Mouse (Mus musculus) small intestine, adult 2 months (tissue): ENCODE data around the gene Cd24a. TPM values are rescaled to one million over a fixed set of nuclear protein-coding genes. Genes with fewer than 3 reads are reported as not detected.

Experiments used
- H3K27ac ChIP-seq: fragments of 200-500 bp; 2 replicates; pipeline ENCODE4 v1.5.1; 2012; ENCODE audit warnings: low read depth, low read length, control low read depth, inconsistent platforms; ENCODE audit not compliant: insufficient read depth
- H3K27me3 ChIP-seq: fragments of 200-500 bp; 2 replicates; pipeline ENCODE4 v1.6.1; 2012; ENCODE audit warnings: mild to moderate bottlenecking, moderate library complexity, low read length, inconsistent platforms; ENCODE audit not compliant: control insufficient read depth, insufficient read depth
- H3K36me3 ChIP-seq: fragments of 200-500 bp; 2 replicates; pipeline ENCODE4 v1.6.1; 2012; ENCODE audit warnings: mild to moderate bottlenecking, low read length, control low read depth, inconsistent platforms; ENCODE audit not compliant: control insufficient read depth, insufficient read depth
- H3K4me1 ChIP-seq: fragments of 200-500 bp; 2 replicates; pipeline ENCODE4 v1.6.1; 2012; ENCODE audit warnings: low read length, inconsistent platforms, mixed read lengths; ENCODE audit not compliant: control insufficient read depth, insufficient read depth, insufficient read length
- H3K4me3 ChIP-seq: fragments of 200-500 bp; 2 replicates; pipeline ENCODE4 v1.5.1; 2012; ENCODE audit warnings: low read depth, mild to moderate bottlenecking, control low read depth, inconsistent platforms, low read length, moderate library complexity
- CTCF ChIP-seq: fragments of 200-500 bp; IDR thresholded peaks from 2 replicates; pipeline ENCODE4 v1.5.1; 2012; ENCODE audit warnings: low read depth, mild to moderate bottlenecking, control low read depth, inconsistent platforms, low read length, moderate library complexity, mixed read lengths; ENCODE audit not compliant: insufficient replicate concordance, insufficient read length; ENCODE audit errors: extremely low read depth
- POLR2A ChIP-seq: fragments of 200-500 bp; IDR thresholded peaks from 2 replicates; pipeline ENCODE4 v1.6.1; 2012; ENCODE audit warnings: low read depth, mild to moderate bottlenecking, control low read depth, inconsistent platforms, low read length, moderate library complexity
- WGBS: fragments of 180-500 bp; shearing (Covaris S2); methylation state at CpG from one replicate; pipeline ENCODE4 v1.1.7; 2018; 5-methylcytosine and 5-hydroxymethylcytosine counted together
- polyA plus RNA-seq: library from polyadenylated mRNA; depleted of rRNA; stranded (reverse); fragments of >200 nt; gene quantifications from 2 replicates; pipeline ENCODE4 v1.2.3, GENCODE M21; 2012

Cd24a gene
- polyA plus RNA-seq, 1 experiment: 147 TPM

DNA sequence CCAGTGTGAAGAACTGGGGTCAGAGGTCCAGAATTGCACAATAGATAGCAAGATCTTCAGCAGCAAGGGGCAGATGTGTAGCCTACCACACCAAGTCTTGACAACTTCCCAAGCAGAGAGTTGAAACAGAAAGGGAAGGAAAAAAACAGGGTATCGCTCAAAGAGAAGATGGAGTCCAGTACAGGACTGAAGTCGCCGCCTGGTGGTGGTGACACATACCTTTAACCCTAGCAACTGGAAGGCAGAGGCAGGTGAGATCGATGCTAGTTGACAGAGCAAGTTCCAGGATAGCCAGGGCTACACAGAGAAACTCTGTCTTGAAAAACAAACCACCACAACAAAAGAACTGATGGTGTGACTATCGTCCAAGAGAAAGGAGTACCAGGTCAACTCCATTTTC lies 28.7 kb upstream of the Cd24a start:
- peak; percentile 47; the same call in 1 of the 2 replicates for TF ChIP-seq CTCF
- TF ChIP-seq POLR2A: no peak
- no peaks in the 10 kb centered on the region for H3K36me3 ChIP-seq
- no peaks in the 10 kb centered on the region for H3K4me1 ChIP-seq
- no peaks in the 10 kb centered on the region for H3K27me3 ChIP-seq
- 31% methylated on average over 5 of the region's 5 CpGs for WGBS
- H3K27ac ChIP-seq: no peak overlapping the region
- no peak overlapping the region for H3K4me3 ChIP-seq

DNA sequence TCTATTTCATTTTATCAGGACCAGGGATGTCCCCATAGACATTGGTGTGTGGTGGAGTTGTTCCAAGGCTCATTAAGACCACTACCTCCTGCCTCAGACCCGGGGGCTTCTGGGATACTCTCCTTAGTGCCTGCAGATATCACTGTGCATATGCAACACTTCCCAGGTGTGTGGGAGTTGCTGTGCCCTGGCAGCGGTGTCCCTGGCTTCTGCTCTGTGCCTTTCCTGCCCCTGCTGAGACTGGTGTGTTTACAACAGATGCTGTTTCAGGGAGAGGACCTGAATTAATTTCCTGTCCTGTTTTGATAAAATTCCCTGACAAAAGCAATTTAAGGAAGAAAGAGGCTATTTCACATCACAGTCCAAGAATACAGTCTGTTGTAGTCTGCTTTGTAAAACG lies 27.2 kb upstream of the Cd24a start:
- no peaks in the 10 kb centered on the region for H3K27me3 ChIP-seq
- WGBS: 55% methylated on average over 3 of the region's 3 CpGs
- TF ChIP-seq CTCF (no peak), POLR2A (no peak)
- H3K36me3 ChIP-seq: no peaks in the 10 kb centered on the region
- no peak overlapping the region for H3K4me3 ChIP-seq
- H3K27ac ChIP-seq: no peak overlapping the region
- no peaks in the 10 kb centered on the region for H3K4me1 ChIP-seq

DNA sequence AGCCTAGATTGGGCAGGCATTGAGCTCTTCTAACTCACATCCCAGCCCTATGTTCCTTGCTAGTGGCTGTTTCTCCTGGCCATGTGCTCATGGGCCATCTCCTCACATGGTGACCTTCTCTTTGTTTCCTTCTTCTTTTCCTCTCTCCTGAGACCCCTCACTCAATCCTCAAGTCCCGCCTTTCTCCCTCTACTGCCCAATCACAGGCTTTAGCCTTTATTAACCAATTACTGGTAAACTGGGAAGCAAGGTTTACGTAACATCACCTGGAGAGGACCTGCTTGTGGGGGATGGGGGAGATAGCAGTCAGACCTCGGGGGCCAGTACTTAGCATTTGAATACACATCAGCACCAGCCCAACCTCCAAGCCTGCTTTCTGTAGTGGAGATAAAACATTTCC lies 26.7 kb upstream of the Cd24a start:
- Histone ChIP-seq H3K4me1 (no peaks in the 10 kb centered on the region), H3K27me3 (no peaks in the 10 kb centered on the region), H3K4me3 (no peak overlapping the region), H3K36me3 (no peaks in the 10 kb centered on the region), H3K27ac (no peak overlapping the region)
- no peak for TF ChIP-seq CTCF
- no peak for TF ChIP-seq POLR2A
- 65% methylated on average over 3 of the region's 3 CpGs for WGBS

DNA sequence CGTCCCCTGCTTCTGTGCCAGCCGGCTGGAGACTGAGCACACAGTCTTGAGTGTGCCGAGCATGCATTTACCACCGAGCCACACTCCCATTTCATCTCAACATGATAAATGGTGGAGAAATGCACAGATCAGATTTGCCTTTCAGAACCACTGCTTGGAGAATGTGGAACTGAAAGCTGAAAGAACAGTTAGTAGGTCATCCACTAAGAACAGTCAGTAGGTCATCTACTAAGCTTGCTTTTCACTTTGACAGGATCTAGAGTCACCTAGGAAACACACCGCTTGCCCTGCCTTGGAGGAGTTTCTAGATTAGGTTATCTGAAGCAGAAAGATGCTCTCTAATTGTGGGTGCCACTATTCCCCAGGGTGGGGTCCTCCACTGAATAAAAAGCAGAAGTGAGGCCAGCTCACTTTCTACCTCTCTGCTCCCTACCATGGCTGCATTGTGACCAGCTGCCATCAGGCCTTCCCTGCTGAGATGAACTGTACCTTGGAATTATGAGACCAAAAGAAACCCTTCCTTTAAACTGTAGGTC lies 20.4 kb upstream of the Cd24a start:
- H3K4me3 ChIP-seq: no peak overlapping the region
- H3K4me1 ChIP-seq: no peaks in the 10 kb centered on the region
- TF ChIP-seq POLR2A (no peak), CTCF (no peak)
- no peak overlapping the region for H3K27ac ChIP-seq
- no peaks in the 10 kb centered on the region for H3K27me3 ChIP-seq
- no peaks in the 10 kb centered on the region for H3K36me3 ChIP-seq
- WGBS: 70% methylated on average over 5 of the region's 5 CpGs

DNA sequence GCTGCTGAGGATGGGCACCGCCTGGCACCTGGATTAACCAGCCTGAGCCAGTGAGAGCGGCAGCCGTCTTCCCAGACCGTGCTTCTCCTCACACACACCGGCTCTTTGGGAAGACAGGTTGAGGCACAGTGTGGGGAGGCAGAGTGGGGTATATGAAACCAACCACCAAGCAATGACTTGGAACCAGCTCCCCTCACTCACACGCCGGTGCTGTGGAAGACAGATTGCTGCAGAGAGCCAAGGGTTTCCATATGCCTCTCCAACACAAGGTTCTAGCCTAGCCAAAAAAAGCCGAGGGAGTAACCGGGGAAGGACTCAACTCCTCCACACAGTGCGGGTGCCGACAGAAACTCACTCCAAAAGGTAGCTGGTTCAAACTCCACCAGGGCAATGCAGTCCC lies 18.8 kb upstream of the Cd24a start:
- TF ChIP-seq POLR2A (no peak), CTCF (no peak)
- H3K4me3 ChIP-seq: no peak overlapping the region
- no peaks in the 10 kb centered on the region for H3K36me3 ChIP-seq
- no peaks in the 10 kb centered on the region for H3K27me3 ChIP-seq
- no peak overlapping the region for H3K27ac ChIP-seq
- 77% methylated on average over 11 of the region's 11 CpGs for WGBS
- H3K4me1 ChIP-seq: no peaks in the 10 kb centered on the region

DNA sequence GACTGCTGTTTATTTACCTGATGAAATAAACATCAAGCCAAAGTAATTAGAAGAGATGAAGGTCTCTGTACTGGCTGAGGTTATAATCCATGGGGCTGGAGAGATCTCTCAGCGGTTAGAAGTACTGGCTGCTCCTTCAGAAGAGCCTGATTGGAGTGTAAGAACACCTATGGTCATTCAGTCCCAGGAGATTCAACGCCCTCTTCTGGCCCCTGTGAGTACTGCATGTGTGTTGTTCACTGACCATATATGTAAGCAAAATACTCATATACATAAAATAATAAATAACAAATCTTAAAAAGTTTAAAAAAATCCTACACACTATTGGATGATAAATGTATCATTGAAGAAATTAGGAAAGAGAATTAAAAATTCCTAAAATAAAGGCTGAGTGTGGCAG lies 17.3 kb upstream of the Cd24a start:
- no peaks in the 10 kb centered on the region for H3K4me1 ChIP-seq
- no peak overlapping the region for H3K27ac ChIP-seq
- TF ChIP-seq POLR2A (no peak), CTCF (no peak)
- H3K36me3 ChIP-seq: no peaks in the 10 kb centered on the region
- no peak overlapping the region for H3K4me3 ChIP-seq
- no peaks in the 10 kb centered on the region for H3K27me3 ChIP-seq
- WGBS: 37% methylated on average over 2 of the region's 2 CpGs

DNA sequence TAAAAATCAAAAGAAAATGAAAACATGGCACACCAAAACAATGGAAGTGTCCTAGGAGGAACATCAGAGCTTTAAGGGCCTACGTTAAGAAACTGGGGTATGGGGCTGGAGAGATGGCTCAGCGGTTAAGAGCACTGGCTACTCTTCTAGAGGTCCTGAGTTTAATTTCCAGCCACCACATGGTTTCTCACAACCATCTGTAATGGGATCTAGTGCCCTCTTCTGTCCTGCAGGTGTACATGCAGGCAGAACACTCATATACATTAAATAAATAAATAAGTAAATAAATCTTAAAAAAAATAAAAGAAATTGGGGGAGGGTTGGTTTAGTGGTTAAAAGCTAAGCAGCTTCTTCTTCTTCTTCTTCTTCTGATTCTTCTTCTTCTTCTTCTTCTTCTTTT lies 16.8 kb upstream of the Cd24a start:
- Histone ChIP-seq H3K4me3 (no peak overlapping the region), H3K27me3 (no peaks in the 10 kb centered on the region), H3K36me3 (no peaks in the 10 kb centered on the region), H3K27ac (no peak overlapping the region), H3K4me1 (no peaks in the 10 kb centered on the region)
- TF ChIP-seq POLR2A (no peak), CTCF (no peak)
- WGBS: 94% methylated on average over 2 of the region's 2 CpGs
